Mouse (Mus musculus): ENCODE data around the gene Sucnr1.

Sucnr1 gene

GRCm38 (mm10) chr3:60111889-60112646, 30.4 kb downstream of the Sucnr1 start:
- no peak for DNase-seq (ENCODE audit: low spot score in 2 of 2)

- no peak for DNase-seq (ENCODE audit: low spot score in 2 of 2)
These were observed 32.9 kb downstream of the Sucnr1 start for GRCm38 (mm10) chr3:60114571-60114970.

GRCm38 (mm10) chr3:60121449-60121848, 39.8 kb downstream of the Sucnr1 start:
- no peak for DNase-seq (ENCODE audit: low spot score in 2 of 2)

GRCm38 (mm10) chr3:60123859-60124794, 42.5 kb downstream of the Sucnr1 start:
- DNase-seq (ENCODE audit: low spot score in 2 of 2): no peak

- DNase-seq (ENCODE audit: low spot score in 2 of 2): no peak
These were observed 44.9 kb downstream of the Sucnr1 start for GRCm38 (mm10) chr3:60126564-60126963.

- no peak for DNase-seq (ENCODE audit: low spot score in 2 of 2)
These were observed 46.6 kb downstream of the Sucnr1 start for GRCm38 (mm10) chr3:60128282-60128681.

GRCm38 (mm10) chr3:60135801-60136200, 54.1 kb downstream of the Sucnr1 start:
- DNase-seq (ENCODE audit: low spot score in 2 of 2): no peak
